Mouse (Mus musculus) olfactory bulb, adult 2 months (tissue): ENCODE results near the gene Trpm3. TPM values are rescaled to one million over a fixed set of nuclear protein-coding genes. Genes with fewer than 3 reads are reported as not detected.
A peak's percentile ranks its signal among the peaks of the same experiment; 100 is the strongest.

Experiments used
- H3K27ac ChIP-seq: fragments of 200-500 bp; 2 replicates; pipeline ENCODE4 v1.5.1; 2012; ENCODE audit warnings: low read depth, low read length; ENCODE audit not compliant: insufficient read depth
- H3K4me1 ChIP-seq: fragments of 200-500 bp; 2 replicates; pipeline ENCODE4 v1.6.1; 2012; ENCODE audit warnings: low read length; ENCODE audit not compliant: control insufficient read depth, insufficient read depth
- H3K4me3 ChIP-seq: fragments of 200-500 bp; 2 replicates; pipeline ENCODE4 v1.5.1; 2012; ENCODE audit warnings: mild to moderate bottlenecking, low read depth, low read length, moderate library complexity; ENCODE audit not compliant: insufficient read depth
- CTCF ChIP-seq: fragments of 200-500 bp; IDR thresholded peaks from 2 replicates; pipeline ENCODE4 v1.5.1; 2012; ENCODE audit warnings: low read depth, mild to moderate bottlenecking, low read length, moderate library complexity; ENCODE audit not compliant: insufficient read depth
- POLR2A ChIP-seq: fragments of 200-500 bp; IDR thresholded peaks from 2 replicates; pipeline ENCODE4 v1.6.1; 2012; ENCODE audit warnings: mild to moderate bottlenecking, low read depth, low read length, moderate library complexity; ENCODE audit not compliant: insufficient read depth
- WGBS: fragments of 180-500 bp; shearing (Covaris S2); methylation state at CpG from one replicate; pipeline ENCODE4 v1.1.7; 2018; 5-methylcytosine and 5-hydroxymethylcytosine counted together
- polyA plus RNA-seq: library from polyadenylated mRNA; stranded (reverse); fragments of >200 nt; gene quantifications from 2 replicates; pipeline ENCODE4 v1.2.4, GENCODE M21; 2012; ENCODE audit warnings: low replicate concordance; ENCODE audit not compliant: missing spikeins, insufficient read depth, insufficient read length

The Trpm3 gene
- polyA plus RNA-seq: 53.7 TPM in 1 of 2 replicates, not detected in the other

GRCm38 (mm10) chr19:22138590-22139421, at the start of gene Trpm3:
Trpm3 (plus strand) TSS chr19:22139046.
- Histone ChIP-seq H3K4me3 (peak within 1 kb of the TSS; percentile 49), H3K27ac (no peak within 1 kb of the TSS), H3K4me1 (peaks cover 7% of the 10 kb centered on the region)
- WGBS: under 1% methylated on average over 39 of the region's 39 CpGs
- TF ChIP-seq CTCF (peak; percentile 46; the same call in 1 of the 2 replicates), POLR2A (0 out of 2 replicates have a peak, but pooled peaks have one; percentile 21)

DNA sequence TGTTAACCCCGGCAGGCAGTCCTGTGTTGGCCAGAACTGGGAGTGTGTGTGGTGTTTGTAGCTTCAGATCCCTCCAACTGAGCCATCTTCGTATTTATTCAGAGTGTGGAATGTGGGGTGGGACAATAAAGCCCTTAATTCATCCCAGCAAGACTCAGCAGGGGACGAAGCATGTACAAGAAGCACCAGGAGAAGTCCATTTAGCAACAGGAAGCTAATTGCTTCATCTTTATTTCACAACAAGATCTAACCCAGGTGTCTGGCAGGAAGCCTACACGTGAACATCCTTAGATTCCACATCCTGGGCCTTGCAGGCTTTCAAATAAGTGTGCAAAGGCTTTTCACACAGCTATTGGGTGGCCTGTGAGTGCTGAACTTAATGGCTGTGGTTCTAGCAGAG, 38.3 kb upstream of the Trpm3 start:
- TF ChIP-seq POLR2A (no peak), CTCF (no peak)
- H3K27ac ChIP-seq: no peak overlapping the region
- WGBS: 56% methylated on average over 4 of the region's 4 CpGs
- no peak overlapping the region for H3K4me3 ChIP-seq
- no peaks in the 10 kb centered on the region for H3K4me1 ChIP-seq

DNA sequence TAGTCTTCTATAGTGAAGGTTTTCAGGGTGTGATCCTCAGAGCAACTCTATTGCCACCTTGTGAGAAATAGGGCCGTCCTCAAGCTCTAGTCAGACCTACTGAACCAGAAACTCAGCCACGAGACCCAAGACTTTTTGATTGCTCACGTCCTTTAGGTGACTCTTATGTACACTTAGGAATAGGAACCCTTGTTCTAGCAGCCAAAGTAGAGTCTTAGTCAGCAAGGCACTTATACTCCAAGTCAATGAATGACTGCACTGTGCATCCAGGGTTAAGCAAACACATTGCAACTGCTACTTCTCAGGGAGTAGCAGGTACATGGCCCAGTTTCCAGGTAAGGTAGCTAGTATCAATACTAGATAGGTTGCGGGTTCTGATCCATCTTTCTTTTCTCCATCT, 35.0 kb upstream of the Trpm3 start:
- 89% methylated on average over 4 of the region's 4 CpGs for WGBS
- Histone ChIP-seq H3K4me1 (no peaks in the 10 kb centered on the region), H3K27ac (no peak overlapping the region), H3K4me3 (no peak overlapping the region)
- TF ChIP-seq POLR2A: no peak
- TF ChIP-seq CTCF: no peak

- H3K4me3 ChIP-seq: no peak overlapping the region
- H3K27ac ChIP-seq: no peak overlapping the region
- H3K4me1 ChIP-seq: no peaks in the 10 kb centered on the region
- WGBS: 59% methylated on average over 7 of the region's 7 CpGs
- no peak for TF ChIP-seq CTCF
- TF ChIP-seq POLR2A: no peak
Measured at GRCm38 (mm10) chr19:22104848-22105484, 33.9 kb upstream of the Trpm3 start.

DNA sequence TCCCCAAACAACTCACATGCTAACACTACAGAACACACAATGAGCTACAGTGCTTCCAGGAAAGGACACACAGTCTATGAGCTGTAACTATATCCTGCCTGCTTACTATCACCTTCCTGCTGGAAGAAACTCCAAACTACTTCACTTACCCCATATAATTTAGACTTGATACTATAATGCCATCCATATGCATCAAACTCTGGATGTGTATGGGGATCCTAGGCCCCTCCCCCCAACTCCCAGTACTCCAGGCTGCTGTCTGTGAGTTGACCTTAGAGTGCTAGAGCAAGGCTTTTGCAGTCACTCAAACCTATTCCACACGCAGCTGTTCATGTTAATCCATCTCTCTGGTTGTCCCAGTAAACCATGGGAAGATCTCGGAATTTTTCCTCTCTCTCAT, 33.2 kb upstream of the Trpm3 start:
- WGBS: 80% methylated on average over 2 of the region's 2 CpGs
- H3K4me1 ChIP-seq: no peaks in the 10 kb centered on the region

DNA sequence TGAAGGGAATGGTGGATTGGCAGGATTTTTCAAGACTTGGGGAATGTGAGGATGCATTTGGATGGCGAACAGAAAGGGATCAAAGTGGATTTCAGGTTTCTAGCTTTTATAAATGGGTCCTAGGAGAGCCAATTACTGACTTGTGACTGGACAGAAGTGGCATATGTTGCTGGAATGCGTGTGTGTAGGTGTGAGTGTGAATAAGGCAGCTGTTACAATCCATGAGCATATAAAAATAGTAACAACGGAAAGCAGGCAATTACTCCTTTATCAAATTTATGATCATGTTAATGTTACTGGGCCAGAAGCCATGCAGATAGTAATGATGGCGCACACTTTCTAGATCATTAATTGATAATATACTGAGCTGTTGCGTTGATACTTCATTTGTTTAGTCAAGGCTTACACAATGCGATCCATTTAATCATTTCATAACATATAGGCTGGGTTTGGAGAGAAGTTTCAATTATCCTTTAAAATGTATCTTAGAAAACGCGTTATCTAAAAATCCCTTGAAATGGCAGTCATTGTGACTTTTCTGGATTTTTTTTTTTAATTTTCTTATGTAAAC, 29.9 kb upstream of the Trpm3 start:
- TF ChIP-seq POLR2A: no peak
- no peak for TF ChIP-seq CTCF
- no peak overlapping the region for H3K27ac ChIP-seq

More for the DNA sequence above, 33.2 kb upstream of the Trpm3 start:
- H3K27ac ChIP-seq: no peak overlapping the region
- TF ChIP-seq CTCF (no peak), POLR2A (no peak)
- H3K4me3 ChIP-seq: no peak overlapping the region

GRCm38 (mm10) chr19:22120976-22121375, 17.9 kb upstream of the Trpm3 start:
- H3K4me1 ChIP-seq: no peaks in the 10 kb centered on the region
- 58% methylated on average over 2 of the region's 2 CpGs for WGBS
- no peak overlapping the region for H3K4me3 ChIP-seq
- no peak overlapping the region for H3K27ac ChIP-seq
- TF ChIP-seq CTCF: no peak

More for the DNA sequence above, 29.9 kb upstream of the Trpm3 start:
- WGBS: 93% methylated on average over 8 of the region's 8 CpGs
- Histone ChIP-seq H3K4me3 (no peak overlapping the region), H3K4me1 (no peaks in the 10 kb centered on the region)

GRCm38 (mm10) chr19:22121631-22122030, 17.2 kb upstream of the Trpm3 start:
- Histone ChIP-seq H3K4me1 (no peaks in the 10 kb centered on the region), H3K27ac (no peak overlapping the region), H3K4me3 (no peak overlapping the region)
- TF ChIP-seq CTCF (no peak), POLR2A (no peak)
- WGBS: 64% methylated on average over 2 of the region's 2 CpGs

DNA sequence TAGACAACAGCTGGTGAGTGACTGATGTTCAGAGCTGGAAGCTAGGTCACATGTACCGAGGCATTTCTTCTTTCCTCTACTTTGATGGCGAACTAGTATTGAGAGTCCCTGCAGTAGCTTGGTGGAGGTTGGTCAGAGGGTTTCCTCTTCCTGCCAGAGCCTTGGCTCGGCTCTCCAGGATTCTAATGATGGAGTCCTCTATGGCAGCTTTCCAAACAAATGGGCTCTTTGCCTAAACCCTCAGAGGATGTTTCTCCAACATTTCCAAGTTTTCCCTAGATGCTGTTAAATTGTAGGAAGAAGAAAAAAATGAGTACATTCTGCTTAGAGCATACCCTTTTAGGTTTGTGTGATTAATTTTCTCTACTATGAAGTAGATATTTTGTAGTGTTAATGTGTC, 6.2 kb upstream of the Trpm3 start:
- Histone ChIP-seq H3K4me1 (no peaks in the 10 kb centered on the region), H3K4me3 (no peak overlapping the region), H3K27ac (no peak overlapping the region)
- 48% methylated on average over 3 of the region's 3 CpGs for WGBS
- TF ChIP-seq POLR2A: no peak
- no peak for TF ChIP-seq CTCF
